Mouse (Mus musculus): ENCODE measurements around the gene Btbd3. TPM values are rescaled to one million over a fixed set of nuclear protein-coding genes. Genes with fewer than 3 reads are reported as not detected.

The Btbd3 gene
- total RNA-seq, 2 experiments from 2014 or later = 198 to 207 TPM

DNA sequence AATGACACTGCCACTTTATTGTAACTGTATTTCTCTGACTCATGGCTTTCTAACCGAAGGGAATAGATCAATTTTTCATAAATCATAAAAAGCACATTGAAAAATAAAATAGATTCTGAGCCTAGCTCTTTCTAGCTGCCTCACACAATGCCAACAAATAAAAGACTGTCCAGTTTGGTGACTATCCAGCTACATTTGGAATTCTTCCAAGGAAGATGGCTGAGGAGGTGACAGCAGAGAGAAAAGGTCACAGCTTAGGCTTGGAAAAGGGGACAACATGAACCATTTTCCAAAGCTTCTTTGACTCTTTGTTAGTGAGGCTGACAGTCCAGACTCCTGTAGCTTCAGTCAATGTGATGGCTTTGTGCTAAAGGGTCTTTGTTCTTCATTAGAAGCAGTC is 132.2 kb downstream of the Btbd3 start:
- no peak for DNase-seq

DNA sequence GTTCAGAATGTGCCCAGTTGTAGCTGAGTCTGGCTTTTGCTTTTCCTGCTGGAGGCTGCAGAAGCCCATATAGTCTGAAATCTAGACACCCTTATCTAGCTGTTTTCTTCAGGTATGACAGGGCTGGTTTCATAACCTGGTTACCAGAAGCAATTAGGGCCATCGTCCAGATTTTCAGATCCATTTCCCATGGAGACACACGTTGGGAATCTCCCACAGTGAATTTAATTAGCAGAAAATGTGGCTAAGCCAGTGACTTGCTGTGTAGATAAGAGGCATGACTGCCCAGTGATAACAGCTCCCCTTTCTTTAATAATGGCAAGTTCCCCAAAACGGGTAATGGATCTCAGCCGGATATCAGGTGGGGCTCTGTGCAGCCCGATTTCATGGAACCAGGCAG is 146.7 kb downstream of the Btbd3 start:
- no peak for DNase-seq

- DNase-seq = peak; percentile 21 to 33
Measured at GRCm38 (mm10) chr2:138405753-138406528, 149.6 kb downstream of the Btbd3 start.

DNA sequence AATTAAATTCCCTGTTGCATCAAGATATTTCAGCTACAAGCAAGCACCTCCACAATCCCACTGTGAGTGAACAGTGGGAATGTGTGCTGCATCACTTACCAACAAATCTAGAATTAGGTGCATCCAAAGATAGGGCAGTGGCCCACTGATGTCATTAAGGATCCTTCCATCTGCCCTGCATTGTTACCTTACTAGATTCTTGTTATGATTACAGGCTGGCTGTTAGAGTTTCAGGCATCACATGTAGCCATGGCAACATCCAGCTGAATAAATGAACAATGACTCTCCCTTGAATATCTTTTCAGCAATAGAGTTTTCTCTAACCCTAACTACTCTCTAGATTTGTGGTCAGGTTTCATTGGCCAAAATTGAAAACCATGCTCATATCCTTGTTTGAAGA is 150.3 kb downstream of the Btbd3 start:
- DNase-seq = no peak

DNA sequence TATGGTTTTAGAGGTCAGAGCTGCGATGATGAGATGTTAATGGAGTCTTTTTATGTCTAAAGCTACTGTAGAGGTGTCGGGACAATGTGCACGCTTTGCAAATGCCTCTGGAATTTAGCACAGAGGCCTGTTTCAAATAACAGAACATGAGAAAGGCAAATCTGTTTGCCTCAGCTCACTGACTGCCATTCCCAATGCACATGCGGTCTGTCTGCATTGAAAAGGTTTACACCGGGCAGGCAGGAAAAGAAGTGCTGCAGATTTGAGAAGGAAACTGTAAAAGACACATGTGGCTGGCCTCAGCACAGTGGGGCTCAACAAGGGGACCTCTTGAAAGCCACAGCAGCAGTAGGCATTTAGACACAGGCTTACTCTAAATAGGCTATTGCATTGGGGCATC is 156.2 kb downstream of the Btbd3 start:
- no peak for DNase-seq

DNA sequence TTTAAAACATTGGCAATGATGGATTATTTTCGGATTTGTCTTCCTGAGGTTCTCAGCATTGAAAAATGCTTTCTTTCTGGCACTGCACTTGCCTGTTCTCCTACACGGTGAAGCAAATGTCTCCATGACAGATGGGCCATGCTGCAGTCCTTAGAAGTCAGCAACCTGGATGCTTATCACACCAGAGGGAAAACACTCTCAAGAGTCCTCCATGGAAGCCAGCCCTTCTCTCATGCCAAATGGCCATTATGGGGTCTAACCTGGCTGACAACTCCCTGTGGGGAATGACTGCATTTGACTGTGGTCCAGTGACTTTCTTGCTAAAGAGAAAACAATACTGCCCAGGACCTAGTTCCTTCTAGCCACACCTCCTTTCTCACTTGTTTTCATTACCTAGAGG is 166.0 kb downstream of the Btbd3 start:
- DNase-seq = no peak

DNA sequence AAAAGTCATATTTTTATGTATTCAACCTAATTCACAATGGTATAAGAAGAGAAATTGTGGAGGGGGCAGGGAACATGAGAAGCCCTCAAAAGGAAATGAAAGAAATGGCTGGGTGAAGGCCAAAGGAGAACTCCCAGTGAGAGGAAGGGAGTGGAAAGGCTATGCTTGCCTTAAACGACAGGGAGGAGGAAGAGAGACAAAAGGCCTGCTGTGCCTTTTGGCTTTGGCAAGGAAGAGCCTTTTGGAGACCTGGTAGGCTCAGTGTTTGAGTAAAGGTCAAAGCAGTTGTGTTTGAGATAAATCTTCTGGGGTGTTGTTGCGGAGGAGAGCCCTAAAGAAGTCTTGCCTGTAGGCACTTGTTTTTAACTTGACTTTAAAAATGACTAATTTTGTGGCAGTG is 175.6 kb downstream of the Btbd3 start:
- DNase-seq = no peak

- DNase-seq = no peak
Measured at GRCm38 (mm10) chr2:138446466-138446865, 190.1 kb downstream of the Btbd3 start.

DNA sequence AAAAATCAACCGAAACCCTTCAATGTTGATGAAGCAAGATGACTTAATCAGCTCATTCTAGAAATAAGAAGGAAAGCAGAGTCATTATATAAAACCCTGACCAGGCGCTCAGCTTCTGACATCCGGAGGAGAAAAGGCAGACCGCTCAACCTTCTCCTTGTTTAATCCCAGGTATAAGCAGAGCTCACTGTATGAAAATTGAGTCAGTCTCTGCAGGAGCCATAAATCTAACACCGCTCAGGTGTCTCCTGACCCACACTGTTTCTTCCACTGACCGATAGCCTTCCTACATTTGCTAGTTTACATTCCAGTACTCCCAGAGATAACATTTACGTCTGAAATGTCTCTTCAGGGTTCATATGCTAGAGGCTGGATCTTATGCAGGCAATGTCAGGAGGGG is 190.6 kb downstream of the Btbd3 start:
- DNase-seq = no peak

GRCm38 (mm10) chr2:138447681-138448080 is 191.3 kb downstream of the Btbd3 start:
- DNase-seq = no peak

GRCm38 (mm10) chr2:138468046-138468572 is 211.7 kb downstream of the Btbd3 start:
- no peak for DNase-seq

GRCm38 (mm10) chr2:138473407-138473806 is 217.0 kb downstream of the Btbd3 start:
- DNase-seq = no peak

DNA sequence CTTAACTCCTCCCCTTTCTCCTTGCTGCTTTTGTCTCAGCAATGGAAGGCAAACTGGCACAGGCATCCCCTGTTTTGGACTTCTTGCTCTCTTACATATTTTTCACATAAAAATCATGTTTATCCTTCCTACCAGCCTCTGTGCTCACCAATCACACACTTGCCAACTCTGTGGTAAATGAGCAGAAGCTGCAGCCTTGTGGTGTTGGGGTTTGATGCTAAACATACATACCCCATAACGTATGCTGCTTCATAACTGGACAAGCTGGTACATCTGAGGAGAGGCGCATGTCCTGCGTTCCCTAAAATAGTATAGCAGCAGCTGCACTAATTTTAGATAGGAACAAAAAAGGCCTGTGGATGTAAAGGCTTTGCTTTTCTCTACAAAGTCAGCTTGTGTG is 220.1 kb downstream of the Btbd3 start:
- peak in 1 of 2 experiments; percentile 9 for DNase-seq

DNA sequence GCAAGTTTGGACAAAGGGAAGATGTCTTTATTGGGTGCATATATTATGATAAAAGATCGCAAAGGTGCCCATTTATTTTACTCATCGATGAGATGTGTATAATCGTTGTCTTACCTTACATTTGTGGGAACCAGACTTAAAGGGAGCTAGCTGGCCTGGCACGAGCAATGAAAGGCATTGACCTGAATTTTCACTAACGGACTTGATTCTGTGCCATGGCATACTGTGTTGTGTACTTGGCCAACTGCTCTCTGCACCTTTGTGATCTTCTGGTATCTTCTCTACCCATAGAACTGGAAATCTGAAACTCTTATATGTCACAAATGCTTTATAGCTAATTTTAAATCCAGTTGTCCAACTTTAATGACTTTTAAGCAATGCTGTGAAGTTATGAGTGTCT is 220.9 kb downstream of the Btbd3 start:
- no peak for DNase-seq

DNA sequence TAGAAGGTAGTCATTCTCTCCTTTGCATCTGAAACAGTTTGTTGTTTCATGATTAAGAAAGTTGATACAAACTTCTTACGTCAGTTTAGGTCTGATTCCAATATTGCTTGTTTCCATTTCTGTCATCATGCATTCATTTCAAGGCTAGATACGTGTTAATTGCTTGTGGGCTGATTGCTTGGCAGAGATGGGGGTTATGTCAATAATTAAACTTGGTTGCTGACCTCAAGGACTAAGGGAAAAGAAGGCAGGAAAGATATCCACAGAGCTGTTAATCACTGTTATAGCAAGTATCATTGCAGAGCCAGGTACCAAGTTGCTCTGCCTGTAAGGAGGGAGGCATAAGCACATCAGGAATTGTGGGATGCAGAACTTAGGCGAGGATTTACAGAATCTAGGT is 226.2 kb downstream of the Btbd3 start:
- no peak for DNase-seq

DNA sequence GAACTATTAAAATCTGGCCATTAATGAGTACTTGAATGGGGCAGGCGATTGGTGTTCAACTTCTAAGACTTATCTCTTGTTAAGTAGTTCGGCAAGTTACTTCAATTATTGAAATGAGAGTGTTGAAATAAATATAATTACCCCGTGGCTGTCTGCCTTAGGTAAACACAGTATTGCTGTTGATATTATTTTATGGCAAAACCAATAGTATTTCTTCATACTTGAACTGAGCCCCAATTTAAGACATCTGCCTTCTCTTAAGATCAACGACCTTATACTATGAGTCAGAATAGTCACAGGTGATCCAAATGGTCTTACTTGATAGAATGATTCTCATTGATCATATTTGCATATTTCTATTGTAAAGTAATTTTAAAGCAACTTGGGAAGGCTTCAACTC is 228.5 kb downstream of the Btbd3 start:
- no peak for DNase-seq

DNA sequence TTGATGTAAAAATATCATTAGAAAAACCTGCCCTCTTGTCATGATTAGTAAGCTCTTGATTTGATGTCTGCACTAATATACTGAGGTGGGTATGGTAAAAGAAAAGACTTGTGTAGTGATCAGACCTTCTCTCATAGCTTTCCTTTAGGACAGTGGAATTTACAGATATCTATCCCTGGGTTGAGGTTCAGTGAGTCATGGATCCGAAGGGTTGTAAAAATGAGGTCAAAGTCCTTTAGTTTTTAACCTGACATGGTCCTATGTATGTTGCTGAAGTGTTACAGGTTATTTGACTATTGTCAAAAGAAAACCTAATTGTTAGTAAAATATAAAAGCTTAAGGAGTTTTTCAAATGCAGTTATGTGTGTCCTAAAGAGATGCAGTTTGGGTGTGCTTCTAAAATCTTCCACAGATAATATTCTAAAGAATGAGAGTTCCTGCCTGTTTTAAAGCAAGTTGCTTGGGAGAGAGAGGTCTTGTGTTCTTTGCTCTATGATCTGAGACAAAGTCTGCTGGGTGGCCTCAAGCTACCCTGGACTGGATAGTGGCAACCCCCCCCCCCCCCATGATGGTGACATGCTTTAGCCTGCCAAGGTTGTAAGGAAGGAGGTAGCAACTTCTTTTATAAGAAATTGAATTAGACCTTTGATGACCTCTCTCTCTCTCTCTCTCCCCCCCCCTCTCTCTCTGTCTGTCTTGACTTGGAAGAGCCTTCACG is 234.5 kb downstream of the Btbd3 start:
- no peak for DNase-seq

GRCm38 (mm10) chr2:138492176-138492575 is 235.8 kb downstream of the Btbd3 start:
- DNase-seq = no peak

GRCm38 (mm10) chr2:138503866-138504380 is 247.6 kb downstream of the Btbd3 start:
- no peak for DNase-seq

GRCm38 (mm10) chr2:138515531-138515930 is 259.2 kb downstream of the Btbd3 start:
- DNase-seq = no peak

GRCm38 (mm10) chr2:138528461-138528860 is 272.1 kb downstream of the Btbd3 start:
- DNase-seq = no peak

GRCm38 (mm10) chr2:138531160-138531967 is 275.0 kb downstream of the Btbd3 start:
- DNase-seq = no peak

DNA sequence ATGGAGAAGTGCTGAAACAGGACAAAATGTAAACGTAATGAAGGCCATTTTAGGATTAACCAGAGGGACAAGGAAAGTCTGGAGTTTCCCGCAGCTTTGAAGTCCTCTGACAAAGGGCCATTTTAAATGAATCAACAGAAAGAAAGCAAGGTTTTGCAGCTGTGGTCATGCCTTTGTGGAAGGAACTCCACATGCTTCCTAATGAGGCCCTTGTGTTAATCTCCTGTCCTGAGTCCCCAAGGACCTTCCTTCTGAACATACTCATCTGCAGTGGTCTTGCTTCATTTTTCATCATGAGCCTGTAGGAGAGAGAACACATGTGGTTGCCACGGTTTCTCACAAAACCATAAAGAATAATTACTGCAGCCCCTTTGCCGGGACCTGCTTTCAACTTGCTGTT is 275.6 kb downstream of the Btbd3 start:
- DNase-seq = no peak

Data from layer of hippocampus, postnatal 36 days (tissue).